Mouse (Mus musculus): ENCODE data around the gene Rabl6. TPM values are rescaled to one million over a fixed set of nuclear protein-coding genes. Genes with fewer than 3 reads are reported as not detected.

Gene Rabl6
- polyA plus RNA-seq, 1 experiment from 2014 or later: 47.9 TPM

DNA sequence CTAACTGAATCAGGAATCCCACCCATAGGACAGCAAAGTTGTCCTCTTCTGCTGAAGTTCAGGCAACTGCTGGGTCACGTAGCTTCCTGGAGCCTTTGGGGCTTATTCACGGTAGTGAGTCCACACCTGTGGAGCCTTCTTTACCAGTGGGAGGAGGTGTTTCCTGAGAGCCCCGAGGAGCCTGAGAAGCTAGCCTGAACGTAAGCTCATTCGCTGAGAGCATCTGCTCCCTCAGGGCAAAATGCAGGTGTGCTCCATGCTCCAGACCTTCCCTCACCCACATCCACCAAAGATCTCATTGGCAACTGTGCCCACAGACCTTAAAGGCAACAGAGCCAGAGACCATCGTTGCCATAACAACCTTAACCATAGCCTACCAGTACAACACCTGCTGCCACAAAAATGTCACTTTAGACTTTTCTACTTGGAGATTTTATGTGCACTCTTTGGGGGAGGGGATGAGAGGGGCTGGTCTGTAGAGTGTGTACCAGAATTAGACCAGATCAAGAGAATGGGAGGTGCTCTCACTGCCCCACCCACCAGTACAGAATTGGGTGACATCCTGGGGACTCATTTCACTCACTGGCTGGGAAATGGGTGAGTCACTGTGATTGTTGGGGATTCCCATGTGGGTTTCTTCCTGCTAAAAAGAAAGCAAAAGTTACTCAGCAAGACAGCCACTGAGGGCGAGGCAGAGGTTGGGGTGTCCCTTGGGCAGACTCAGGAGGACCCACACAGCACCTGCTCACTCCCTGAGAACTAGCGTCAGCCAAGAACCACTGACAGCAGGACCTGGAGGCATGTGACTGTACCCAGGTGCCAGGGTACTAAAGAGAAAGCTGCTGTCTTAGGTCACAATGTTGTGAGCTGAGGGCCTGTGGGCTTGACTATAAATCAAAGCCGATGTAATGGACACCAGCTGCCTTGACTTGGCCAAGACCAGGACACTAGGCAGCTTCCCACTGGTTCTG, 59.0 kb downstream of the Rabl6 start:
- Histone ChIP-seq H3K36me3 (ENCODE audit: control insufficient read depth, insufficient read depth, low read length) (no peaks in the 10 kb centered on the region), H3K4me1 (ENCODE audit: control insufficient read depth, insufficient read depth, low read length) (peaks cover 12% of the 10 kb centered on the region), H3K9me3 (replicated peaks; ENCODE audit: control insufficient read depth, low read length) (no peaks in the 10 kb centered on the region), H3K4me3 (ENCODE audit: low read depth, low read length) (no peak overlapping the region), H3K27ac (ENCODE audit: low read depth, low read length) (no peak overlapping the region), H3K4me2 (ENCODE audit: low read length) (no peak overlapping the region), H3K9ac (ENCODE audit: low read length) (no peak overlapping the region), H3K27me3 (replicated peaks; ENCODE audit: control insufficient read depth, insufficient read depth, low read length) (no peaks in the 10 kb centered on the region)
- 80% methylated on average over 9 of the region's 9 CpGs for WGBS
- no peak for ATAC-seq
- DNase-seq (ENCODE audit: low spot score): no peak

DNA sequence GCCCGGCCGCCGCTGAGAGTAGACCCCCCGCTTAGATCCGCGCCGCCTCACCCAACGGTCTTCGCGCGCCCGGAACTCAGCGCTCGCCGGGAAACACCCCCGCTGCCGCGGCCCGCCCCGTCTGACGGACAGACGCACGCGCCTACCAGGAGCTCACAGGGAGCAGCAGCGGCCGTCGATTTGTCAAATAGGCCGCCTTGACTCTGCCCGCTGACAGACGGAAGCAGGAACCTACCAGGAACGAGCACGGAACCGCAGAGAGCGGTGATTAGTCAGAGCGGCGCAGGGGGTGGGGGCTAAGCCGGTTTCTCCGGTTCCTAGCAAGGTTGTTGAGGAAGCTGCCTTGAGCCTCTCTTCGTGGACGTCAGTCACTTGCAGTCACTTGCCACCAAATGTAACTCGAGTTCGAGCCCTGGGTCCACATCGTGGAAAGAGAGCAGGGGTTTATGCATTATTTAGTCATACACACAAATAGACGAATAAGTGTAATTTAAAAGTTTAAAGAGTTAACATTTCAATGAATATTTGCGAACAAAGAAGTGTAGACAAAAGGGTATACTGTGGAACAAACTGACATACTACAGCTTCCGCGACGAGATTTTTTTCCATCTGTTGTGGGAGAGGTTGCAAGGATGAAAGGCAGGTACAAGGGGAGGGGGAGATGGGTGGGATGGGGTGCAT, 61.4 kb downstream of the Rabl6 start, which contains the start of gene Traf2:
Gene Traf2 (minus strand): TSS at position 130 of the 681 bp plus-strand sequence.
- peak within 1 kb of the TSS; percentile 68 for H3K4me3 ChIP-seq (ENCODE audit: low read depth, low read length)
- H3K9me3 ChIP-seq (replicated peaks; ENCODE audit: control insufficient read depth, low read length): no peaks in the 10 kb centered on the region
- H3K9ac ChIP-seq (ENCODE audit: low read length): peak within 1 kb of the TSS; percentile 78
- WGBS: 3% methylated on average over 35 of the region's 48 CpGs
- H3K36me3 ChIP-seq (ENCODE audit: control insufficient read depth, insufficient read depth, low read length): no peaks in the 10 kb centered on the region
- no peak within 1 kb of the TSS; the same call in 1 of the 2 replicates for H3K27ac ChIP-seq (ENCODE audit: low read depth, low read length)
- no peaks in the 10 kb centered on the region for H3K27me3 ChIP-seq (replicated peaks; ENCODE audit: control insufficient read depth, insufficient read depth, low read length)
- peaks cover 12% of the 10 kb centered on the region for H3K4me1 ChIP-seq (ENCODE audit: control insufficient read depth, insufficient read depth, low read length)
- ATAC-seq (peak; percentile 100), DNase-seq (ENCODE audit: low spot score) (peak; percentile 99)
- H3K4me2 ChIP-seq (ENCODE audit: low read length): peak within 1 kb of the TSS; percentile 77

DNA sequence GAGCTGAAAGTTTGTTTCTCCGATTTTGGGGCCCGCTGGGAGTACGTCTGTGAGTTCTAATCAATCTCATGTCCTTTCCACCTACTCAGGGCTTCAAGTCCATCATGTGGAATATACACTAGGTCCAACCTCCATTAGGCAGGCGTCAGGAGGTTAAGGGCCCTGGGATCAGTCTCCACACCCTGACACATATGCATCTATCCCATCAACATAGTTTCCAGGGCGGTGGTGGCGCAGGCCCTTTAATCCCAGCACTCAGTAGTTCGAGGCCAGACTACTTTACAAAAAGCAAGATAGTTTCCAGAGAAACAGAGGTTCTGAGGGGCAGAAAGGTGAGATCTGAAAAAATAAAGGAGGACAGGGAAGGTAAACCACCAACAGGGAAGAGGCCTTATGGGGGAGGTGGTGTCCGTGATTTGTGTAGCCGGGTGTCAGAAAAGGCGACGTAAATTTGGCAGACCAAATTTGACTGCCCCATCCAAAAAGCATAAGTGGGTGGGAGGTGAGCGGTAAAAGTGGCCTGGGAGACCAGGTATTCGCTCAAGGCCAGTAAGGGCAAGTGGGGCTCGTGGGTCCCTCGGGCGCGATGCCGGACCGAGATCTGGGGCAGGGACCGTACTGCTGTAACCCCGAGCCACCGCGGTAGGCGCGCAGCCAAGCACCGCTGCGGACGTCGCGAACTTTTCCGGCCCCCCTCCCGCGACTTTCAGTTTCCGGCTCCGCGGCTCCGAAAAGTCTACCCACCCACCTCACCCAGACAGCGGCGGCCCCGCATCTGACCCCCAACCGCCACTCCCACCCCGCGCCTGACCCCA, 62.1 kb downstream of the Rabl6 start:
- Histone ChIP-seq H3K36me3 (ENCODE audit: control insufficient read depth, insufficient read depth, low read length) (no peaks in the 10 kb centered on the region), H3K27me3 (replicated peaks; ENCODE audit: control insufficient read depth, insufficient read depth, low read length) (no peaks in the 10 kb centered on the region), H3K9ac (ENCODE audit: low read length) (peak overlapping the region; percentile 78), H3K27ac (ENCODE audit: low read depth, low read length) (no peak overlapping the region; the same call in 1 of the 2 replicates), H3K4me3 (ENCODE audit: low read depth, low read length) (peak overlapping the region; percentile 68), H3K4me1 (ENCODE audit: control insufficient read depth, insufficient read depth, low read length) (peaks cover 12% of the 10 kb centered on the region), H3K4me2 (ENCODE audit: low read length) (peak overlapping the region; percentile 77), H3K9me3 (replicated peaks; ENCODE audit: control insufficient read depth, low read length) (no peaks in the 10 kb centered on the region)
- WGBS: 11% methylated on average over 31 of the region's 43 CpGs
- DNase-seq (ENCODE audit: low spot score) (no peak), ATAC-seq (peak; percentile 66)

DNA sequence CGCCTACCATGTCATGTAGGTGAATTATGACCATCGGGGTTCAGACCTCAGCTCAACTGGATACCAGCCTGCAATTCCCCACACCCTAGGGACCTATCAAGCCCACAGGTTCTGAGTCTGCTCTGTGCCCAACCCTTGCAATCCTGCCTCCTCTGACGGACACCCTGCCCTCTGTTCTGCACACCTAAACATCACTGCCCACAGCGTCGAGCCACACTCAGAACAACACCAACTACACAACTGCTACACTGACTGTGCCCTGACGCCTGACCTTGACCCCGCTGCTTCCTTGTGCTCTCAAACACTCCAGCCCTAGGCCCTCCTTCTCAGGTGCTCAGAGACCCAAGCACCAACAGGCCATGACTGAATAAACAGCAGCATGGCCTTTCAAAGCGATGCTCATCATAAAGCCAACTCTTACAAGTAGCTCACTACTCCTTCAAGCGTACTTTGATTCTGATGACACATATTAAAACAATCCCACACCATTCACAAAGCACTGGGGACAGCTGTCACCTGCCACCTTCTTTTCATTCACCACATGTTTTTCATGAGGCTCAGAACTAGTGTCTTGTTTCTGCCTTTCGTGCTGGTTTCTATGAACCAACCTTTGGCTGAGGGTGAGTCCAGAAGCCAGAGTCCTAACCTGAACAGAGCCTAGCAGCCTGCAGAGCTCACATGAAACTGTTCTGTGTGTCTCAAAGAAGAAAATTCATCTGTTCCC, 66.5 kb downstream of the Rabl6 start:
- Histone ChIP-seq H3K4me1 (ENCODE audit: control insufficient read depth, insufficient read depth, low read length) (peaks cover 8% of the 10 kb centered on the region), H3K27ac (ENCODE audit: low read depth, low read length) (no peak overlapping the region), H3K4me3 (ENCODE audit: low read depth, low read length) (no peak overlapping the region), H3K4me2 (ENCODE audit: low read length) (no peak overlapping the region), H3K9ac (ENCODE audit: low read length) (no peak overlapping the region), H3K36me3 (ENCODE audit: control insufficient read depth, insufficient read depth, low read length) (peaks cover 15% of the 10 kb centered on the region), H3K27me3 (replicated peaks; ENCODE audit: control insufficient read depth, insufficient read depth, low read length) (no peaks in the 10 kb centered on the region), H3K9me3 (replicated peaks; ENCODE audit: control insufficient read depth, low read length) (no peaks in the 10 kb centered on the region)
- WGBS: 86% methylated on average over 10 of the region's 10 CpGs
- DNase-seq (ENCODE audit: low spot score): no peak
- ATAC-seq: no peak

DNA sequence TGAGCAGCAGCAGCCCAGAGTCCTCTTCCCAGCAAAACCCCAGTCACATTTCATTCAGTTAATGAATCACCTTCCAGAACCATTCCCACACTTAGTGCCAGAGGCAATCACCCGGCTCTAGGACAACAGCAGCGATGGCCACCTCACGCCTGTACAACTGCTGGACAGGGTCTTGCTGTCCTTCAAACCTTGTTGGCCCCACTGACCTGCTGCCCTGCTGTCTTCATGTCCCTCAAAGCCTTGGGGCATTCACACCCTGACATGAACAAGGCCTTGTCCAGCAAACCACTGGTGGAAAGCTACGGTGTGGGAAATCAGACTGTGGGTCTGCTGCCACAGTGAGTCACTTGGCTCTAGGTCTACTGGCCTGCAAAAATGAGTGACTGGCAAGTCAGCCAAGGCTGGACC, 67.8 kb downstream of the Rabl6 start:
- Histone ChIP-seq H3K36me3 (ENCODE audit: control insufficient read depth, insufficient read depth, low read length) (peaks cover 27% of the 10 kb centered on the region), H3K4me2 (ENCODE audit: low read length) (no peak overlapping the region), H3K9me3 (replicated peaks; ENCODE audit: control insufficient read depth, low read length) (no peaks in the 10 kb centered on the region), H3K4me1 (ENCODE audit: control insufficient read depth, insufficient read depth, low read length) (peaks cover 2% of the 10 kb centered on the region; the same call in 1 of the 2 replicates), H3K27me3 (replicated peaks; ENCODE audit: control insufficient read depth, insufficient read depth, low read length) (no peaks in the 10 kb centered on the region), H3K27ac (ENCODE audit: low read depth, low read length) (no peak overlapping the region), H3K4me3 (ENCODE audit: low read depth, low read length) (no peak overlapping the region), H3K9ac (ENCODE audit: low read length) (no peak overlapping the region)
- 100% methylated on average over 4 of the region's 4 CpGs for WGBS
- DNase-seq (ENCODE audit: low spot score): no peak
- ATAC-seq: no peak

DNA sequence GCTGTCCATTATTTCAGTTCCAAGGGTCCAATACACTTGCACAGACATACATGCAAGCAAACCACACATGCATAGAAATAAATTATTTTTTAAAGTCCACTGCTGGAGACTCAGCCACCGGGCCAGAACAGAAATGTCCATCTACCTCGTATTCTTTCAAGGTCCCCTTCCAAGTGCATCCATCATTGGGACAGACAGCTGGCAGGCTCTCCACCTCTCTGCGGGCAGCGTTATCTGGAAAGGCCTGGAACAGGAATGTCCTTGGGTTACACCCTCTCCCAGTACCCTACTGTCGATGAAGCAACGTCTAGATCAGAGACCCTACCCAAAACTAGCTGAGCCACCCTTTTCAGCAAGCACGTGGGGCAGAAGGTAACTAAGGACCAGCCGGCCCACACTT, 71.8 kb downstream of the Rabl6 start:
- peaks cover 45% of the 10 kb centered on the region for H3K36me3 ChIP-seq (ENCODE audit: control insufficient read depth, insufficient read depth, low read length)

DNA sequence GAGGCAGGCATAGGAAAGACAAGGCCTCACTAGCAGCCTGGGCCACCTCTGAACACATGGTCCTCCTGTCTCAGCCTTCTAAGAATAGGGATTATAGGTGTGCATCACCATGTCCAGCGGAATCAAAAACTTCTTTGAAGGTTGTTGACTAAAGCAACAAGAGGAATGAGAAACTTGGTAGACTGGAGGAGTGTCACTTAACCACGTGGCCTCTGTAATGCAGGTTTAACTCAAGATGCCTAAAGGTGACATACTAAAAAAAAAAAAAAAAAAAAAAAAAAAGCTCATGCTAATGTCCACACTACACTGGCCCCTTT, 73.5 kb downstream of the Rabl6 start:
- H3K9me3 ChIP-seq (replicated peaks; ENCODE audit: control insufficient read depth, low read length): no peaks in the 10 kb centered on the region
- H3K27ac ChIP-seq (ENCODE audit: low read depth, low read length): no peak overlapping the region
- 100% methylated on average over 2 of the region's 2 CpGs for WGBS
- DNase-seq (ENCODE audit: low spot score) (no peak), ATAC-seq (no peak)
- H3K4me3 ChIP-seq (ENCODE audit: low read depth, low read length): no peak overlapping the region
- H3K4me1 ChIP-seq (ENCODE audit: control insufficient read depth, insufficient read depth, low read length): no peaks in the 10 kb centered on the region
- no peaks in the 10 kb centered on the region for H3K27me3 ChIP-seq (replicated peaks; ENCODE audit: control insufficient read depth, insufficient read depth, low read length)
- no peak overlapping the region for H3K9ac ChIP-seq (ENCODE audit: low read length)
- H3K4me2 ChIP-seq (ENCODE audit: low read length): no peak overlapping the region
- peaks cover 56% of the 10 kb centered on the region for H3K36me3 ChIP-seq (ENCODE audit: control insufficient read depth, insufficient read depth, low read length)

More for the DNA sequence above, 71.8 kb downstream of the Rabl6 start:
- ATAC-seq (no peak), DNase-seq (ENCODE audit: low spot score) (no peak)
- H3K4me3 ChIP-seq (ENCODE audit: low read depth, low read length): no peak overlapping the region
- no peaks in the 10 kb centered on the region for H3K4me1 ChIP-seq (ENCODE audit: control insufficient read depth, insufficient read depth, low read length)
- no peaks in the 10 kb centered on the region for H3K27me3 ChIP-seq (replicated peaks; ENCODE audit: control insufficient read depth, insufficient read depth, low read length)
- 93% methylated on average over 8 of the region's 8 CpGs for WGBS
- no peak overlapping the region for H3K27ac ChIP-seq (ENCODE audit: low read depth, low read length)
- H3K4me2 ChIP-seq (ENCODE audit: low read length): no peak overlapping the region
- H3K9ac ChIP-seq (ENCODE audit: low read length): no peak overlapping the region
- H3K9me3 ChIP-seq (replicated peaks; ENCODE audit: control insufficient read depth, low read length): no peaks in the 10 kb centered on the region

DNA sequence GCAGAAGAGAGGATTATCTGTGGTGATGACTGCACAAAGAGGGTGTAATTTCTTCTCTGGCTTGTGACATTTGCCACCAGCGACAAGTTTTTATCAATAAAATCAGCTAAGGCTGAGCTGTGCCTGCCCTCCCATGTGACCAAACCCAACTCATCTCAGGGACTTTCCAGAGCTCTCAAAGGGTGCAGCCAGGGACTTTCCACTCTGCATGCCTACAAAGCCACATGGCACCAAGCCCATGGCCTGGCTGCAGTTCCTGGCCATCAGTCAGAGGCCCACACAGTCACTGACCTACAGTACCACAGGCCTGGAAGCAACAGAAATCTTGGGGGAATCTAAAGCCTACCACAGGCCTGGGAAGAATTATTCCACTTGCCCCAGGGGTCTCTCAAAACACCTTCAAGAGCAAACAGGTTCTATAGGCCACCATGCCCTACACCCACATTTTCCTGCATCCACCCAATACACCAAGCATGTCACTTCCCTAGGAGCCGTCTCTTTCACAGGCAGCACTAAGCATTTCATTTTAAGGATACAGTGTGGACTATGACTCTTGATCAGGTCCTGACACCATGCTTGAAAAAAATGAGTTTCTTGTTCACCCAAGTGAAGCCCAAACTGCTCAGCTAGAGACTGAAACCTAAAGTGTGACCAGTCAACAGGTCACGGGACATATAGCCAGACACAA, 74.0 kb downstream of the Rabl6 start:
- Histone ChIP-seq H3K4me3 (ENCODE audit: low read depth, low read length) (no peak overlapping the region), H3K27ac (ENCODE audit: low read depth, low read length) (no peak overlapping the region), H3K9ac (ENCODE audit: low read length) (no peak overlapping the region), H3K27me3 (replicated peaks; ENCODE audit: control insufficient read depth, insufficient read depth, low read length) (no peaks in the 10 kb centered on the region), H3K4me1 (ENCODE audit: control insufficient read depth, insufficient read depth, low read length) (no peaks in the 10 kb centered on the region), H3K36me3 (ENCODE audit: control insufficient read depth, insufficient read depth, low read length) (peaks cover 61% of the 10 kb centered on the region), H3K4me2 (ENCODE audit: low read length) (no peak overlapping the region), H3K9me3 (replicated peaks; ENCODE audit: control insufficient read depth, low read length) (no peaks in the 10 kb centered on the region)
- no peak for DNase-seq (ENCODE audit: low spot score)
- no peak for ATAC-seq
- 93% methylated on average over 3 of the region's 3 CpGs for WGBS
